Mouse (Mus musculus): ENCODE results near the gene Ipo7.
A peak's percentile ranks its signal among the peaks of the same experiment; 100 is the strongest.
"Not testable (repeated sequence)": the region's sequence is repeated elsewhere in the genome, so short reads cannot be mapped to it uniquely, and the experiment has no call there.

The Ipo7 gene

GRCm38 (mm10) chr7:110018117-110018630, at the start of gene Ipo7:
TSS of gene Ipo7 (plus strand) at chr7:110018274.
- DNase-seq (ENCODE audit: low spot score in 2 of 2), result peak; percentile 93

- no peak for DNase-seq (ENCODE audit: low spot score in 2 of 2)
Measured at GRCm38 (mm10) chr7:109968924-109969450, 49.1 kb upstream of the Ipo7 start.

GRCm38 (mm10) chr7:109969542-109969941, 48.5 kb upstream of the Ipo7 start:
- no peak for DNase-seq (ENCODE audit: low spot score in 2 of 2)

- no peak for DNase-seq (ENCODE audit: low spot score in 2 of 2)
Measured at GRCm38 (mm10) chr7:109975966-109976715, 41.9 kb upstream of the Ipo7 start.

- DNase-seq (ENCODE audit: low spot score in 2 of 2), result not testable (repeated sequence)
Measured at GRCm38 (mm10) chr7:109977131-109977530, 40.9 kb upstream of the Ipo7 start.

- DNase-seq (ENCODE audit: low spot score in 2 of 2), result not testable (repeated sequence)
Measured at GRCm38 (mm10) chr7:109984608-109985007, 33.5 kb upstream of the Ipo7 start.

- no peak for DNase-seq (ENCODE audit: low spot score in 2 of 2)
Measured at GRCm38 (mm10) chr7:109985661-109986132, 32.4 kb upstream of the Ipo7 start.

- peak; percentile 98 to 99 for DNase-seq (ENCODE audit: low spot score in 2 of 2)
Measured at GRCm38 (mm10) chr7:109986133-109986669, 31.9 kb upstream of the Ipo7 start.

- DNase-seq (ENCODE audit: low spot score in 2 of 2), result not testable (repeated sequence)
Measured at GRCm38 (mm10) chr7:109986775-109987174, 31.3 kb upstream of the Ipo7 start, which contains the start of gene Tmem41b. TSS of gene Tmem41b (minus strand) at chr7:109986929.

- DNase-seq (ENCODE audit: low spot score in 2 of 2), result no peak
Measured at GRCm38 (mm10) chr7:109991286-109991685, 26.8 kb upstream of the Ipo7 start.

- no peak for DNase-seq (ENCODE audit: low spot score in 2 of 2)
Measured at GRCm38 (mm10) chr7:109993157-109993959, 24.7 kb upstream of the Ipo7 start.

GRCm38 (mm10) chr7:109998388-109998787, 19.7 kb upstream of the Ipo7 start:
- DNase-seq (ENCODE audit: low spot score in 2 of 2), result no peak

GRCm38 (mm10) chr7:110002092-110002491, 16.0 kb upstream of the Ipo7 start:
- DNase-seq (ENCODE audit: low spot score in 2 of 2), result no peak

GRCm38 (mm10) chr7:110002968-110003367, 15.1 kb upstream of the Ipo7 start:
- DNase-seq (ENCODE audit: low spot score in 2 of 2), result peak; percentile 7 to 10

GRCm38 (mm10) chr7:110005976-110006375, 12.1 kb upstream of the Ipo7 start:
- DNase-seq (ENCODE audit: low spot score in 2 of 2), result no peak

- DNase-seq (ENCODE audit: low spot score in 2 of 2), result no peak
Measured at GRCm38 (mm10) chr7:110006471-110007195, 11.4 kb upstream of the Ipo7 start.

GRCm38 (mm10) chr7:110008513-110008912, 9.6 kb upstream of the Ipo7 start:
- no peak for DNase-seq (ENCODE audit: low spot score in 2 of 2)

- no peak for DNase-seq (ENCODE audit: low spot score in 2 of 2)
Measured at GRCm38 (mm10) chr7:110009084-110009483, 9.0 kb upstream of the Ipo7 start.

- no peak for DNase-seq (ENCODE audit: low spot score in 2 of 2)
Measured at GRCm38 (mm10) chr7:110011417-110011816, 6.7 kb upstream of the Ipo7 start.

- DNase-seq (ENCODE audit: low spot score in 2 of 2), result no peak
Measured at GRCm38 (mm10) chr7:110014272-110014671, 3.8 kb upstream of the Ipo7 start.
